Mouse (Mus musculus) ES-E14 (cell line): ENCODE results near the gene Anapc11. TPM values are rescaled to one million over a fixed set of nuclear protein-coding genes. Genes with fewer than 3 reads are reported as not detected.
"Not testable (repeated sequence)": the region's sequence is repeated elsewhere in the genome, so short reads cannot be mapped to it uniquely, and the experiment has no call there.

Source experiments
- DNase-seq: peaks from one replicate; pipeline ENCODE4 v3.0.0-alpha.2; 2013; ENCODE audit warnings: low read depth, low spot score
- H3K27ac ChIP-seq: 2 replicates; pipeline ENCODE4 v1.5.1; 2012; ENCODE audit warnings: low read depth, mild to moderate bottlenecking, low read length, moderate library complexity, mixed read lengths; ENCODE audit not compliant: poor library complexity, insufficient read depth, severe bottlenecking
- H3K36me3 ChIP-seq: 2 replicates; pipeline ENCODE4 v1.6.1; 2012; ENCODE audit warnings: mild to moderate bottlenecking, low read length, moderate library complexity, mixed read lengths; ENCODE audit not compliant: control insufficient read depth, poor library complexity, insufficient read depth, severe bottlenecking
- H3K4me1 ChIP-seq, 2 experiments: fragments of 150-350 bp in 1 of 2; sonication (generic) in 1 of 2; 2 replicates each; pipeline ENCODE4 v1.6.1; 2012; ENCODE audit warnings: low read length in 2 of 2, mild to moderate bottlenecking in 1 of 2, mixed read lengths in 1 of 2; ENCODE audit not compliant: control insufficient read depth in 2 of 2, insufficient read depth in 2 of 2, poor library complexity in 1 of 2
- H3K4me3 ChIP-seq, 2 experiments: fragments of 150-350 bp in 1 of 2; sonication (generic) in 1 of 2; 2 replicates each; pipeline ENCODE4 v1.5.1; 2012; ENCODE audit warnings: low read length in 2 of 2, low read depth in 1 of 2, mild to moderate bottlenecking in 1 of 2, mixed read lengths in 1 of 2; ENCODE audit not compliant: insufficient read depth in 1 of 2, poor library complexity in 1 of 2, severe bottlenecking in 1 of 2
- H3K9ac ChIP-seq: 2 replicates; pipeline ENCODE4 v1.6.1; 2012; ENCODE audit warnings: low read depth, mild to moderate bottlenecking, low read length, mixed read lengths; ENCODE audit not compliant: poor library complexity, insufficient read depth, severe bottlenecking
- H3K9me3 ChIP-seq: fragments of 150-350 bp; sonication (generic); 2 replicates; pipeline ENCODE4 v1.6.1; 2012; ENCODE audit warnings: low read depth, mild to moderate bottlenecking, low read length; ENCODE audit not compliant: control insufficient read depth, insufficient read depth
- CHD2 ChIP-seq: IDR thresholded peaks from 2 replicates; pipeline ENCODE4 v1.6.1; 2014; ENCODE audit warnings: mild to moderate bottlenecking, low read depth, low read length, inconsistent platforms
- HCFC1 ChIP-seq: IDR thresholded peaks from 2 replicates; pipeline ENCODE4 v1.6.1; 2012; ENCODE audit warnings: low read length, inconsistent platforms, borderline replicate concordance; ENCODE audit not compliant: insufficient read depth
- MAFK ChIP-seq: IDR thresholded peaks from 2 replicates; pipeline ENCODE4 v1.6.1; 2014; ENCODE audit warnings: mild to moderate bottlenecking, low read depth, low read length, inconsistent platforms; ENCODE audit not compliant: insufficient read depth
- ZC3H11A ChIP-seq: IDR thresholded peaks from 2 replicates; pipeline ENCODE4 v1.6.1; 2012; ENCODE audit warnings: low read depth, mild to moderate bottlenecking, inconsistent platforms, low read length, borderline replicate concordance
- ZNF384 ChIP-seq: IDR thresholded peaks from 2 replicates; pipeline ENCODE4 v1.6.1; 2012; ENCODE audit warnings: low read depth, low read length, inconsistent platforms
- in situ Hi-C, 2 experiments: fragments of 600-800 bp; cut with MboI; formaldehyde crosslinking; loops; one replicate each; pipeline ENCODE4 v1.15.1; 2025; ENCODE audit warnings: low sequenced_read_pairs in 2 of 2, inconsistent platforms in 1 of 2; ENCODE audit not compliant: unreplicated experiment in 2 of 2
- total RNA-seq: library from RNA; depleted of rRNA; stranded (reverse); fragments of 300-350 nt; gene quantifications from 2 replicates; pipeline ENCODE4 v1.2.3, GENCODE M21; 2012

Anapc11 gene
- total RNA-seq, 1 experiment = 98.4 TPM

GRCm38 (mm10) chr11:120582982-120583293 is 15.3 kb upstream of the Anapc11 start:
- peak; percentile 66; the same call in 1 of the 2 replicates for TF ChIP-seq MAFK
- Histone ChIP-seq H3K4me1 (peaks cover 3 to 21% of the 10 kb centered on the region in 2 experiments), H3K36me3 (peaks cover 33% of the 10 kb centered on the region)
- in situ Hi-C loops, H3K27ac ChIP-seq, H3K4me3 ChIP-seq, DNase-seq, H3K9me3 ChIP-seq, H3K9ac ChIP-seq: not testable (repeated sequence)

- H3K9ac ChIP-seq = no peak overlapping the region
- H3K36me3 ChIP-seq = peaks cover 29% of the 10 kb centered on the region
- no peak overlapping the region for H3K27ac ChIP-seq
- no peaks in the 10 kb centered on the region for H3K9me3 ChIP-seq
- H3K4me3 ChIP-seq = no peak overlapping the region
- no peak for TF ChIP-seq ZNF384
- TF ChIP-seq CHD2 = no peak
- TF ChIP-seq ZC3H11A = no peak
- no peak for TF ChIP-seq HCFC1
- TF ChIP-seq MAFK = no peak
- DNase-seq = no peak
- in situ Hi-C loops = no loop called here
- H3K4me1 ChIP-seq = peaks cover 3 to 12% of the 10 kb centered on the region in 2 experiments
Observed at GRCm38 (mm10) chr11:120583937-120584336, 14.3 kb upstream of the Anapc11 start.

- H3K36me3 ChIP-seq = peaks cover 33% of the 10 kb centered on the region
- in situ Hi-C loops = no loop called here
- no peak overlapping the region for H3K27ac ChIP-seq
Observed at GRCm38 (mm10) chr11:120588531-120588930, 9.7 kb upstream of the Anapc11 start.

GRCm38 (mm10) chr11:120597240-120598235 is 683 bp upstream of the Anapc11 start:
- Histone ChIP-seq H3K36me3 (peaks cover 42% of the 10 kb centered on the region), H3K4me1 (peaks cover 4 to 7% of the 10 kb centered on the region in 2 experiments; a peak in 3 of 4 replicates), H3K9me3 (no peaks in the 10 kb centered on the region), H3K9ac (peak overlapping the region; percentile 95), H3K4me3 (peak overlapping the region; percentile 86 to 87), H3K27ac (peak overlapping the region; percentile 78)
- TF ChIP-seq ZNF384 (no peak), CHD2 (no peak), MAFK (no peak), ZC3H11A (no peak), HCFC1 (no peak)
- no peak for DNase-seq
- in situ Hi-C loops = no loop called here

More at GRCm38 (mm10) chr11:120588531-120588930, 9.7 kb upstream of the Anapc11 start:
- DNase-seq = no peak
- no peak for TF ChIP-seq MAFK
- no peak for TF ChIP-seq HCFC1
- no peak for TF ChIP-seq CHD2
- no peak for TF ChIP-seq ZC3H11A
- no peak for TF ChIP-seq ZNF384
- Histone ChIP-seq H3K9ac (no peak overlapping the region), H3K4me1 (no peaks in the 10 kb centered on the region), H3K4me3 (no peak overlapping the region), H3K9me3 (no peaks in the 10 kb centered on the region)
